In the genomic region with DNA sequence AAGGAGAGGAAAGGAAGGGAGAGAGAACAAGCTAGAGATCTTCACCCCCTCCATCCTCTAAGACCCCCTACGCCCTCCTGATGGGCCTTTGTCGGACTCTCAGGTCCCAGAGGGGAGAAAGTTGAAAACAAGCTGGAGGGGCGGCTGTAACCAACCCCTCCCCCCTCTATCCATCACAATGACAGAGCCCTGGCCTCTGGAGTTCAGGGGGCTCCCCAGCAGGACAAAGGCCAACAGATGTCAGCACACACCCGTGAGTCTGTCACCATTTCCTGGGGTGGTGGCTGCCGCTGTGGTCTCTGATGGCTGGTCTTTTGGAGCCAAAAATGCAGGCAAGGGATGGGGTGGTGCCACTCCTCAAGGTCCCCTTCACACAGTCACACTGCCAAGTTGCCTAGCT, we compare ENCODE assay signal across 29 mouse cellular contexts. TPM values are rescaled to one million over a fixed set of nuclear protein-coding genes. Genes with fewer than 3 reads are reported as not detected.
DNase-seq lines count a peak whose midpoint lies in the region; ATAC-seq lines count a peak whose summit lies in the region.
"Had no signal": no experiment of that assay in that cellular context is flagged by ENCODE, and none has a peak within 500 bp of the region (broad histone marks: within the 10 kb centered on the region; RNA-seq: fewer than 3 reads in every experiment).

No protein-coding gene starts in this region.

- no peak overlapping the region for H3K4me2 ChIP-seq in forebrain, embryonic 14.5 days (ENCODE audit: low read length)
- H3K4me2 ChIP-seq: embryonic facial prominence, embryonic 13.5 days; heart, embryonic 13.5 days; hindbrain, embryonic 14.5 days; midbrain, embryonic 12.5 days; neural tube, embryonic 12.5 days had no signal

- no peak overlapping the region for H3K9ac ChIP-seq in forebrain, embryonic 14.5 days (ENCODE audit: low read length)
- H3K9ac ChIP-seq: embryonic facial prominence, embryonic 13.5 days; forebrain, postnatal 0 days; heart, embryonic 13.5 days; hindbrain, embryonic 14.5 days; liver, embryonic 14.5 days; midbrain, embryonic 12.5 days; neural tube, embryonic 12.5 days had no signal

- 23% methylated on average over 5 of the region's 5 CpGs for WGBS in forebrain, embryonic 10.5 days
- WGBS in forebrain, embryonic 14.5 days, result 38% methylated on average over 5 of the region's 5 CpGs
- WGBS in embryonic facial prominence, embryonic 10.5 days, result 12% methylated on average over 5 of the region's 5 CpGs

- H3K27me3 ChIP-seq in forebrain, embryonic 10.5 days (ENCODE audit: poor library complexity, severe bottlenecking), result peaks cover 89% of the 10 kb centered on the region
- 0 out of 2 replicates have a peak, but pooled peaks cover 4% of the 10 kb centered on the region for H3K27me3 ChIP-seq in forebrain, embryonic 14.5 days (replicated peaks; ENCODE audit: control insufficient read depth, insufficient read depth, low read length)
- H3K27me3 ChIP-seq in embryonic facial prominence, embryonic 10.5 days (replicated peaks; ENCODE audit: low read depth, poor library complexity, severe bottlenecking), result peaks cover 80% of the 10 kb centered on the region
- H3K27me3 ChIP-seq: Patski had no signal

- no peak overlapping the region for H3K4me3 ChIP-seq in forebrain, embryonic 10.5 days
- H3K4me3 ChIP-seq in forebrain, embryonic 14.5 days (ENCODE audit: low read depth, low read length), result no peak overlapping the region
- no peak overlapping the region; the same call in 1 of the 2 replicates for H3K4me3 ChIP-seq in embryonic facial prominence, embryonic 10.5 days
- H3K4me3 ChIP-seq: embryonic facial prominence, embryonic 13.5 days; heart, embryonic 13.5 days; megakaryocyte, embryonic 14.5 days; midbrain, embryonic 12.5 days; myocyte; neural tube, embryonic 12.5 days had no signal

- no peak for DNase-seq in forebrain, embryonic 10.5 days (ENCODE audit: extremely low spot score, low spot score)
- DNase-seq in forebrain, embryonic 14.5 days (ENCODE audit: low spot score), result no peak
- DNase-seq in lung, postnatal 10 days, result peak; percentile 24
- DNase-seq in lung, postnatal 4 days, result no peak
- DNase-seq in ES-CJ7 (ENCODE audit: low read depth, low spot score) (peak; percentile 58), MN1 (ENCODE audit: low spot score) (no peak)
- DNase-seq in embryonic facial prominence, embryonic 10.5 days (ENCODE audit: low spot score), result no peak
- DNase-seq in gastrocnemius, postnatal 36 days, result no peak
- DNase-seq: adrenal gland, postnatal 10 days; cerebellum, adult 11-12 months; cerebellum, adult 9-11 months; forebrain, postnatal 0 days; heart, postnatal 10 days; kidney, adult 18-20 months; layer of hippocampus, postnatal 36 days; liver; lung, adult 2 months; lung, postnatal 14 days had no signal

- H3K4me1 ChIP-seq in forebrain, embryonic 10.5 days, result peaks cover 78% of the 10 kb centered on the region
- peaks cover 32% of the 10 kb centered on the region for H3K4me1 ChIP-seq in forebrain, embryonic 14.5 days (ENCODE audit: control insufficient read depth, insufficient read depth, low read length)
- peaks cover 79% of the 10 kb centered on the region for H3K4me1 ChIP-seq in embryonic facial prominence, embryonic 10.5 days

- H3K36me3 ChIP-seq in forebrain, embryonic 10.5 days (replicated peaks), result no peaks in the 10 kb centered on the region
- H3K36me3 ChIP-seq in forebrain, embryonic 14.5 days (ENCODE audit: control insufficient read depth, insufficient read depth, low read length), result no peaks in the 10 kb centered on the region
- no peaks in the 10 kb centered on the region for H3K36me3 ChIP-seq in embryonic facial prominence, embryonic 10.5 days (replicated peaks)
- H3K36me3 ChIP-seq: embryonic facial prominence, embryonic 13.5 days; heart, embryonic 13.5 days; midbrain, embryonic 12.5 days; neural tube, embryonic 12.5 days had no signal

- H3K9me3 ChIP-seq in forebrain, embryonic 10.5 days, result no peaks in the 10 kb centered on the region
- H3K9me3 ChIP-seq in forebrain, embryonic 14.5 days (replicated peaks; ENCODE audit: control insufficient read depth, low read length), result no peaks in the 10 kb centered on the region
- no peaks in the 10 kb centered on the region for H3K9me3 ChIP-seq in embryonic facial prominence, embryonic 10.5 days
- H3K9me3 ChIP-seq: embryonic facial prominence, embryonic 13.5 days; heart, embryonic 13.5 days; megakaryocyte, embryonic 14.5 days; midbrain, embryonic 12.5 days; neural tube, embryonic 12.5 days had no signal

- H3K27ac ChIP-seq in forebrain, embryonic 10.5 days, result 0 out of 2 replicates have a peak overlapping the region, but pooled peaks have one; percentile 27
- no peak overlapping the region for H3K27ac ChIP-seq in forebrain, embryonic 14.5 days (ENCODE audit: low read depth, low read length)
- peak overlapping the region; percentile 35; the same call in 1 of the 2 replicates for H3K27ac ChIP-seq in embryonic facial prominence, embryonic 10.5 days (replicated peaks)
- H3K27ac ChIP-seq: embryonic facial prominence, embryonic 13.5 days; heart, embryonic 13.5 days; hindbrain, embryonic 14.5 days; kidney, postnatal 0 days; liver, embryonic 14.5 days; midbrain, embryonic 12.5 days; neural tube, embryonic 12.5 days had no signal

- ATAC-seq in forebrain, embryonic 14.5 days, result no peak
- ATAC-seq: forebrain, postnatal 0 days; inflammation-experienced regulatory T-cells, adult 6 months; Patski had no signal

- intact Hi-C loops in gastrocnemius, postnatal 36 days (cut with DNase I), result no loop called here

RNA-seq across cellular contexts. Expression of a gene that starts 52.9 kb away (rescaled TPM):
- polyA plus RNA-seq in forebrain, embryonic 10.5 days (2016; fragmentation: Nextera tagmentation; extraction: Ambion mirVana), result 11.3 and 12.0 TPM in 2 replicates
- 20.0 and 24.5 TPM in 2 replicates for polyA plus RNA-seq in forebrain, embryonic 14.5 days (2014; fragmentation: Nextera tagmentation; extraction: Ambion mirVana)
- 13.9 and 15.2 TPM in 2 replicates for polyA plus RNA-seq in embryonic facial prominence, embryonic 10.5 days (2016; fragmentation: Nextera tagmentation; extraction: Ambion mirVana)
- 10 to 100 TPM; 15.0 to 19.6 TPM for total RNA-seq in gastrocnemius, postnatal 36 days (2021)

Comparison
In these comparisons a context has a peak if more than half of its experiments do, and no peak if none do; other contexts are left out.
1. DNase-seq: peak in lung, postnatal 10 days (single experiment) and ES-CJ7 (single experiment); none in forebrain, embryonic 10.5 days (single experiment), forebrain, embryonic 14.5 days (single experiment), lung, postnatal 4 days (0 of 2), embryonic facial prominence, embryonic 10.5 days (single experiment), gastrocnemius, postnatal 36 days (0 of 2) and MN1 (single experiment).